Mouse (Mus musculus) right cerebral cortex, adult 2 months (tissue): ENCODE measurements around the gene Gm16368.
"Not testable (repeated sequence)": the region's sequence is repeated elsewhere in the genome, so short reads cannot be mapped to it uniquely, and the experiment has no call there.

Experiments used
- DNase-seq, 2 experiments: peaks; one replicate each; pipeline ENCODE4 v3.0.0; 2021 to 2022; ENCODE audit warnings: low spot score in 2 of 2

Gene Gm16368

GRCm38 (mm10) chr12:88083397-88083796 lies at the start of gene Gm16368:
TSS of gene Gm16368 (plus strand) at chr12:88083697.
- DNase-seq, result not testable (repeated sequence)

DNA sequence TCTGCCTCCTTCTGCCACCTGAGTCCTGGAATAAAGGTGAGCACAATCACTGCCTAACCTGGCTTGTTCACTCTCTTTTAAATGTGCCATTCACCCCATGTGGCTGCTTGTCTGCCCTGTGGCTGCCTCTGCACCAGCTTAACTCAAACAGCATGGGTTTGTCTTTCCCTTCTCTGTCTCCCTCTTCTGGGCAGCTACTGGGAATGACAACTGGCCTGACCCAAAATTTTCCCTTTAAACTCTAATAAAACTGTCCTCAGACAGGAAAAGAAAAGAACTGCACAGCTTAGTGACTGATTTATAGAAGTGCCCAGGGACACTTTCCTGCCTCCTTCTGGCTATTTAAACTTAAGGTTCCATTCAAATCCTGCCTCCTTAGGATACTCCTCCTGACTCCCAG lies 44.4 kb upstream of the Gm16368 start:
- DNase-seq, result not testable (repeated sequence)

DNA sequence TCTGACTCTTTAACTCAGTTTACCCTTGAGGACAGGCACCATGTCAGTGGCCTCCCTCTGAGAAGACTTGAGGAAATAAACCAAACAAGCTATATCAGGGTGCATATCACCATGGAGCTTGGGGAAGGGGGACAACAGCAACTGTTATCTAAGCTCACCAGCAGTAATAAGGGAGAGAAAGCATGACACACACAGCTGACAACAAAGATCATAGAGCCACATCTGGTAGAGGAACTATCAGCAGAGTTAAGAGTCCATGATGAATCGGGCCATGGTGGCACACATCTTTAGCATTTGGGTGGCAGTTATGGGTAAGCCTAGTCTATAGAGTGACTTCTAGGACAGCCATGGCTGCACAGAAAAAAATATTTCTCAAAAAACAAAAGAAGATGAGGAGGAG lies 43.8 kb upstream of the Gm16368 start:
- not testable (repeated sequence) for DNase-seq

DNA sequence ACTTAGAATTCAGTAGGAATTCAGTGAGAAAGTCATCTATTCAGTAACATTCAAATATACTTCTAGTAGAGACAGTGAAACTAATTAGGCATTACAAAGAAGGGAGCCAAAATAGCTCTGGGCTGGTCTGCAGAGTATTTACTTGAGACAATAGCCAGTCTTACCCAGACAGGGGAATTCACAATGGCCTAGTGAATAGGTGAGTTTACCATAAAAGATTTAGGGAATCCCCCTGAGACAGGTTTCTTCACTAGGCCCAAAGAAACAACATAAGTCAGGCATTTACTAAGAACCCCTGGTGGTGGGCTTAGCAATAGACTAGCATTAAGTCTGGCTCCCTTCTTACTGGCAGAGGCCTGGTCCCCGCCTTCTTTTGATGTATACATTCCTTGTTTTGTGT lies 38.3 kb upstream of the Gm16368 start:
- not testable (repeated sequence) for DNase-seq
